Mouse (Mus musculus) limb, embryonic 11.5 days (tissue): ENCODE measurements around the gene Cracr2a. TPM values are rescaled to one million over a fixed set of nuclear protein-coding genes. Genes with fewer than 3 reads are reported as not detected.
A peak's percentile ranks its signal among the peaks of the same experiment; 100 is the strongest.
"Not testable (repeated sequence)": the region's sequence is repeated elsewhere in the genome, so short reads cannot be mapped to it uniquely, and the experiment has no call there.

Experiments used
- ATAC-seq: fragments of 200-750 bp; cut with Nextera tagmentation; 2 replicates; pipeline ENCODE4 v1.8.0; 2017; ENCODE audit warnings: low read depth; ENCODE audit not compliant: insufficient number of reproducible peaks, low FRiP score, low TSS enrichment
- DNase-seq: peaks from one replicate; pipeline ENCODE4 v3.0.0-alpha.2; 2015; ENCODE audit warnings: low spot score
- H3K27ac ChIP-seq: fragments of 300-500 bp; sonication (generic); replicated peaks from 2 replicates; pipeline ENCODE4 v1.5.1; 2014; ENCODE audit warnings: low read depth, mild to moderate bottlenecking, low read length
- H3K27me3 ChIP-seq: fragments of 300-500 bp; sonication (generic); 2 replicates; pipeline ENCODE4 v1.6.1; 2014; ENCODE audit warnings: mild to moderate bottlenecking, low read length, mixed read lengths; ENCODE audit not compliant: control insufficient read depth, insufficient read depth
- H3K36me3 ChIP-seq: fragments of 300-500 bp; sonication (generic); 2 replicates; pipeline ENCODE4 v1.6.1; 2014; ENCODE audit warnings: mild to moderate bottlenecking, low read length, moderate library complexity, mixed read lengths; ENCODE audit not compliant: control insufficient read depth, insufficient read depth
- H3K4me1 ChIP-seq: fragments of 300-500 bp; sonication (generic); 2 replicates; pipeline ENCODE4 v1.6.1; 2014; ENCODE audit warnings: low read length, mixed read lengths; ENCODE audit not compliant: control insufficient read depth, insufficient read depth
- H3K4me2 ChIP-seq: fragments of 300-500 bp; sonication (generic); 2 replicates; pipeline ENCODE4 v1.6.1; 2014; ENCODE audit warnings: low read depth, mild to moderate bottlenecking, moderate library complexity; ENCODE audit not compliant: severe bottlenecking
- H3K4me3 ChIP-seq: fragments of 300-500 bp; sonication (generic); 2 replicates; pipeline ENCODE4 v1.5.1; 2014; ENCODE audit warnings: low read depth, low read length
- H3K9ac ChIP-seq: fragments of 300-500 bp; sonication (generic); 2 replicates; pipeline ENCODE4 v1.6.1; 2014; ENCODE audit warnings: mild to moderate bottlenecking, low read length
- H3K9me3 ChIP-seq: fragments of 300-500 bp; sonication (generic); 2 replicates; pipeline ENCODE4 v1.6.1; 2016; ENCODE audit warnings: low read length; ENCODE audit not compliant: control insufficient read depth
- WGBS: fragments of 180-500 bp; shearing (Covaris S2); extraction: QIAGEN DNeasy Blood & Tissue Kit; methylation state at CpG from one replicate; pipeline ENCODE4 v1.1.7; 2014; 5-methylcytosine and 5-hydroxymethylcytosine counted together
- polyA plus RNA-seq: library from polyadenylated mRNA; unstranded; fragments of >200 nt; fragmentation: Nextera tagmentation; extraction: Ambion mirVana; gene quantifications from 2 replicates; pipeline ENCODE4 v1.2.1, GENCODE M21; 2014

The Cracr2a gene
- 1.2 and 1.4 TPM in 2 replicates for polyA plus RNA-seq

DNA sequence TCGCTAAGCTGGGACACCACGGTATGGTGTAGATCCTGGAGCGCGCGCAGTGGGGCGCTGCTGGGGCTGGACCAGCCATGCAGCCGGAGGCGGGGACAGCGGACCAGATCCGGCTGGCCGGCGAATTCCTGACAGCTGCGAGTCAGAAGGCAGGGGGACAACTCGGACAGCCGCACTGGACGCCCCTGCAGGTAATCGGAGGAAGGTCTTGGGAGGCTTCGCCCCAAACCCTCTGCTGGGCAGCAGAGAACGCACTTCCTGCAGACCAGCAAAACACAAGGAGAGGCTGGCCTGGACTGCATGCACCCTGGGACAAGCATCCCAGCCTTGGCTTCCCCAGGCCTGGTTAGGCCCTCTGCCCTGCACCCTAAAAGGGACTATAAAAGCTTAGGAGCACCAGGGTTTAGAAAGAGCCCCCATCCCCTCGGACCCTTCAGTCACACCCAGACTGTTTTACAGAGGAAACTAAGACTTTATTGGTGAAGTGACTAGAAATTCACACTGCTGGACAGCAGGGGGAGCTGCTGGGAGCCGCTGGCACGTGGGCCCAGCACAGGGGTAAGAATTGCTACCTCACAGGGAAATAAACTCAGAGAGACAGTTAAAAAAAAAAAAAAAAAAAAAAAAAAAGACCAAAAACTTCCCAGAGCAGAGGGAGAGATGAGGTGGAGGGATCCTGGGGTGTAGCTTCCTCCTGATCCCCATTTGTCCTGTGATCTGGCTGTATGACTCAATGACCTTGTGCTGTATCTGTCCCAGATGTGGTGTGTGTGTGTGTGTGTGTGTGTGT is at the start of gene Cracr2a:
Cracr2a (plus strand) TSS at position 108 of the 790 bp plus-strand sequence.
- WGBS: 1% methylated on average over 22 of the region's 22 CpGs
- Histone ChIP-seq H3K4me1 (0 out of 2 replicates have a peak, but pooled peaks cover 2% of the 10 kb centered on the region), H3K36me3 (no peaks in the 10 kb centered on the region), H3K27ac (peak within 1 kb of the TSS; percentile 65), H3K4me3 (peak within 1 kb of the TSS; percentile 40), H3K27me3 (no peaks in the 10 kb centered on the region), H3K9me3 (no peaks in the 10 kb centered on the region), H3K4me2 (peak within 1 kb of the TSS; percentile 75), H3K9ac (peak within 1 kb of the TSS; percentile 38)
- ATAC-seq: peak; percentile 79
- DNase-seq: peak; percentile 87

DNA sequence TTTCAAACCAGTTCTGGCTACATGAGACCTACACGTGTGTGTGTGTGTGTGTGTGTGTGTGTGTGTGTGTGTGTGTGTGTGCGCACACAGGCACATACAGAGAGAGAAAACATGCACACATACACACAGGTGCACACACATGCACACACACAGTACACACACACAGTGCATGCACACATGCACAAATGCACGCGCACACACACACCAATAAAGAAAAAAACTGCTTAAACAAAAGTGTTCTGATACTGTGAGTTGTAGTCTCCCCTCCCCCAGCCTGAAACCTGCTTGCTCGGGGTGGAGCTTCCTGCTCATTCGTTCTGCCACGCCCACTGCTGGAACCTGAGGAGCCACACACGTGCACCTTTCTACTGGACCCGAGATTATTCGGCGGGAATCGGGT is 47.4 kb upstream of the Cracr2a start:
- not testable (repeated sequence) for H3K4me1 ChIP-seq

DNA sequence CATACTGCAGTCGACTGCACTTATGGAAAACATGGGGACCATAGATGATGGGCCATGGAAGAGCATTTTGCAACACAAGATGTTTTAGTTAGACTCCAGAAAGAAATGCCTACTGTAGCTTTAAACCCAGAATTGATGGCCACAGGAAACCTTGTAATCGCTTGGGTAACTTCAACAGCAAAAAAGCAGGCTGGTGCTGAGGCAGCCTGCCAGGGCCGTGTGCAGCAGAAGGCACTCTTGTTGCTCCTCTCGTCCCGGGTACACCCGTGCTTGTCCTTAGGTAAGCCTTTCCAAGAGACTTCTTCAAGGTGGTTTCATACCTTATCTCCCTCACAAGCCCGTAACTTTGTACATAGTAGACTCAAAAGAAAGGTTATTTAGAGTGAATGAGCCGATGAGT is 40.0 kb upstream of the Cracr2a start:
- 79% methylated on average over 8 of the region's 8 CpGs for WGBS

More for the DNA sequence above, 47.4 kb upstream of the Cracr2a start:
- H3K27ac ChIP-seq, H3K36me3 ChIP-seq, DNase-seq, H3K4me3 ChIP-seq, ATAC-seq, H3K9me3 ChIP-seq, H3K27me3 ChIP-seq, H3K9ac ChIP-seq, H3K4me2 ChIP-seq: not testable (repeated sequence)
- 84% methylated on average over 6 of the region's 12 CpGs for WGBS

DNA sequence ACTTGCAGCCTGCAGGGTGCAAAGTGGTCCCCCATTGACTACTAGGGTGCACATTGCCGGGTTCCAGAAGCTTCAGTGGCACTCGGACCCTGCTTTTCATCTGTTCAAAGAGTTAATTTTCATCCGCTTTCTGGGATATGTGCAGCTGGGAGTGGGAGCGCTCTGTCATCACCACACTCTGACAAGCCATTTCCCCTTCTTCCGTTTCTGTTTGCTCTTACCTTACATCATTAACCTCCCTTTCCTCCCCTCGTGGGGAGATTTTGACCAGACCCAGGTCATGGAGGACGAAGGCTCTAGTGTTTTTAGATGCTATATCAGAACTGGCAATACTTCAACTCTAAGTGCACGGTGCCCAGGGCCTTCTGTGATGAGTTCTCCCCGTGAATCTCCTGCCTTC is 38.8 kb upstream of the Cracr2a start:
- Histone ChIP-seq H3K4me2 (no peak overlapping the region), H3K9me3 (no peaks in the 10 kb centered on the region), H3K4me1 (no peaks in the 10 kb centered on the region), H3K27ac (no peak overlapping the region), H3K27me3 (no peaks in the 10 kb centered on the region; the same call in 1 of the 2 replicates), H3K36me3 (no peaks in the 10 kb centered on the region), H3K9ac (no peak overlapping the region), H3K4me3 (no peak overlapping the region)
- DNase-seq: no peak
- ATAC-seq: no peak
- 56% methylated on average over 9 of the region's 9 CpGs for WGBS

More for the DNA sequence above, 40.0 kb upstream of the Cracr2a start:
- H3K36me3 ChIP-seq: no peaks in the 10 kb centered on the region
- no peak overlapping the region for H3K27ac ChIP-seq
- no peak overlapping the region for H3K4me2 ChIP-seq
- no peak overlapping the region for H3K4me3 ChIP-seq
- H3K4me1 ChIP-seq: no peaks in the 10 kb centered on the region
- H3K9ac ChIP-seq: no peak overlapping the region
- H3K27me3 ChIP-seq: no peaks in the 10 kb centered on the region; the same call in 1 of the 2 replicates
- H3K9me3 ChIP-seq: no peaks in the 10 kb centered on the region
- no peak for ATAC-seq
- DNase-seq: no peak

DNA sequence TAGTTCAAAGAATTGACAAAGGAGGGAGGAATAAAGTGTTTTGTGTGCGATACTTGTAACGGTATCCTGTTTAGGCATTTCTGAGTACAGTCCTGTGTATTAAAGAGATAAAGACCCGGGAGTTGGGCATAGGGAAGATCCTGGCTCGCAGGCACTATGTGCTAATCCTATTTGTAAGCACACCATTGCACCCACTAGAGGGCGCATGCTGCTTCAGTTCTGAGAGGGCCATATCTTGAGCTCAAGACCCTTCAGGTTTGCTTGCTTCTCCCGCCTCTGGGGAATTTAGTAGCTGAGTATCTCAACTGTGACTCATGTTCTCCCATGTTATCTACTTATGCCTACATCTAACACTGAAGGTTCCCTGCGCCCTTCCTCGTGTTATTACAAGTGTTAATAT is 36.7 kb upstream of the Cracr2a start:
- Histone ChIP-seq H3K9me3 (no peaks in the 10 kb centered on the region), H3K4me1 (no peaks in the 10 kb centered on the region), H3K27ac (no peak overlapping the region), H3K4me2 (no peak overlapping the region), H3K27me3 (no peaks in the 10 kb centered on the region; the same call in 1 of the 2 replicates), H3K4me3 (no peak overlapping the region), H3K9ac (no peak overlapping the region), H3K36me3 (no peaks in the 10 kb centered on the region)
- ATAC-seq: no peak
- DNase-seq: peak; percentile 84
- 33% methylated on average over 8 of the region's 8 CpGs for WGBS

DNA sequence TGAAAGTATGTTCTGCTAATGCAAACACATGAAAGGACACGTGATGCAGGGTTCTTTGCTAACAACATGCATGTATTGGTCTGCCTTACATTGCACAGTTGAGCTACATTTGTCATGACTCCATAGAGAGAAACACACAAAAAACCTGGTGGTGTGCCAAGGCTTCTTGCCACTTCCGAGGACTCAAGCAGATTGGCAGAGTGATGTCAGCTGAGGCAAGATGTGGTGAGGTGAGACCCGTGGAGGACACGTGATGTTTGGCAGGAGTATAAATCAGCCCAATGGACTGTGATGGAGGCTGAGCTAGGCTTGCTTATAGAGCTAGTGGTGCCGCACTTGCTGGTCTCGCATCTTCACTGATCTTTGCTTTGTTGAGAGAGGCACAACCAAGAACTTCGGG is 32.5 kb upstream of the Cracr2a start:
- WGBS: 89% methylated on average over 7 of the region's 7 CpGs
- Histone ChIP-seq H3K9ac (no peak overlapping the region), H3K27ac (no peak overlapping the region), H3K27me3 (no peaks in the 10 kb centered on the region), H3K4me3 (no peak overlapping the region), H3K4me1 (no peaks in the 10 kb centered on the region), H3K4me2 (no peak overlapping the region), H3K9me3 (no peaks in the 10 kb centered on the region), H3K36me3 (no peaks in the 10 kb centered on the region)
- ATAC-seq: no peak
- no peak for DNase-seq

DNA sequence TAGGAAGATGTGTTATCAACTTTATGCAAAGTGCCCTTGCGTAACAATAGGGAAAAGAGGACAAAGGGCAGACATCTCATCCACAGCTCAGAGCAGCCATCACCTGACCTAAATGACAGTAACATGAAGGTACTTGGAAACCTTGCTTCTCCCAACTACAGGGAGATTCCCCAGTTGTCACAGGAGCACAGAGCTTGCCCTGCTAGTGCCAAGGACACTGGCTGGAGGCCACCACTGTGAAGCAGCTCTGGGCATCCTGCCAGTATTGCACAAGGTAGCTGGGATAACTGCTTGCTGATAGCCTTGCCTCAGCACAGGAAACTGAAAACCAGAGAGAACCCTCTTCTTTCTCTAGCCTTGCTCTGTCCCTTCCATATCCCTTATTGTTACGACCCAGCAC is 31.7 kb upstream of the Cracr2a start:
- no peaks in the 10 kb centered on the region for H3K27me3 ChIP-seq
- ATAC-seq (no peak), DNase-seq (no peak)
- no peak overlapping the region for H3K9ac ChIP-seq
- no peak overlapping the region for H3K4me3 ChIP-seq
- H3K27ac ChIP-seq: no peak overlapping the region
- H3K36me3 ChIP-seq: no peaks in the 10 kb centered on the region
- H3K4me1 ChIP-seq: no peaks in the 10 kb centered on the region
- 88% methylated on average over 2 of the region's 2 CpGs for WGBS
- H3K9me3 ChIP-seq: no peaks in the 10 kb centered on the region
- no peak overlapping the region for H3K4me2 ChIP-seq

DNA sequence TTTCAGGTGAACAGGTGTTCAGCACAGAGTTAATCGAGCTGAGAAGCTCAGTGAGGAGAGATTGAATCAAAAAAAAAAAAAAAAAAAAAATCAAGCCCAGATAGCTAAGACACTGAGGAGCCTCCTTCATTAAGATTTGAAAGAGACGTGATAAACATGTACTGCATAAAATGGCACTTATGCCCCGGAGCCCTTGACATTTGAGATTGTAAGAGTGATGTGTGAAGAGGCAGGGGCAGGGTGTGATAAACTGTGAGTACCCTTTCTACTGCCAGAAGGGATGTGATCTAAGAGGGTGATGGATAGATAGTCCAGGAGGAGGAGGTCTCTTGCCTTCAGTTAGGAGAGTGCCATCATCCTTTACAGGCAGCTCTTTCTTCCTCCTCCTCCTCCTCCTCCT is 30.9 kb upstream of the Cracr2a start:
- WGBS: 62% methylated on average over 3 of the region's 3 CpGs
- Histone ChIP-seq H3K36me3 (no peaks in the 10 kb centered on the region), H3K27ac (no peak overlapping the region), H3K4me2 (no peak overlapping the region), H3K4me1 (no peaks in the 10 kb centered on the region), H3K4me3 (no peak overlapping the region), H3K9me3 (no peaks in the 10 kb centered on the region), H3K27me3 (no peaks in the 10 kb centered on the region), H3K9ac (no peak overlapping the region)
- ATAC-seq: no peak
- DNase-seq: no peak
